Mouse (Mus musculus) spleen, postnatal 4 days (tissue): ENCODE data around the gene Pomgnt1.

Source experiments
- DNase-seq, 2 experiments: peaks; one replicate each; pipeline ENCODE4 v3.0.0; 2022; ENCODE audit warnings: low spot score in 2 of 2

The Pomgnt1 gene

GRCm38 (mm10) chr4:116173072-116173471 is 49.4 kb downstream of the Pomgnt1 start, which contains the start of the genes 1700042G07Rik and Gm49337:
Gene 1700042G07Rik, plus strand, starts transcription at chr4:116173372.
Gene Gm49337, plus strand, starts transcription at chr4:116173384.
- DNase-seq, result no peak

GRCm38 (mm10) chr4:116173752-116174151 is 50.1 kb downstream of the Pomgnt1 start:
- no peak for DNase-seq

GRCm38 (mm10) chr4:116174466-116175116 is 51.0 kb downstream of the Pomgnt1 start:
- DNase-seq, result no peak

- DNase-seq, result no peak
These were observed 51.5 kb downstream of the Pomgnt1 start for GRCm38 (mm10) chr4:116175136-116175535.

- DNase-seq, result no peak
These were observed 52.3 kb downstream of the Pomgnt1 start for GRCm38 (mm10) chr4:116175711-116176542.

GRCm38 (mm10) chr4:116176543-116176988 is 52.9 kb downstream of the Pomgnt1 start:
- DNase-seq, result no peak

GRCm38 (mm10) chr4:116177140-116177539 is 53.5 kb downstream of the Pomgnt1 start:
- peak in 1 of 2 experiments; percentile 42 for DNase-seq

GRCm38 (mm10) chr4:116182079-116182478 is 58.4 kb downstream of the Pomgnt1 start:
- no peak for DNase-seq

- no peak for DNase-seq
These were observed 59.1 kb downstream of the Pomgnt1 start for GRCm38 (mm10) chr4:116182745-116183144.

GRCm38 (mm10) chr4:116185083-116185482 is 61.4 kb downstream of the Pomgnt1 start:
- no peak for DNase-seq

GRCm38 (mm10) chr4:116192286-116192835 is 68.7 kb downstream of the Pomgnt1 start:
- no peak for DNase-seq

- peak in 1 of 2 experiments; percentile 35 for DNase-seq
These were observed 70.1 kb downstream of the Pomgnt1 start for GRCm38 (mm10) chr4:116193583-116194383.

GRCm38 (mm10) chr4:116198422-116198821 is 74.8 kb downstream of the Pomgnt1 start:
- no peak for DNase-seq

- DNase-seq, result no peak
These were observed 80.8 kb downstream of the Pomgnt1 start for GRCm38 (mm10) chr4:116204422-116204821.

- no peak for DNase-seq
These were observed 82.9 kb downstream of the Pomgnt1 start for GRCm38 (mm10) chr4:116206531-116206930.

- DNase-seq, result no peak
These were observed 85.3 kb downstream of the Pomgnt1 start for GRCm38 (mm10) chr4:116208891-116209290.
